Mouse (Mus musculus) neural tube, embryonic 11.5 days (tissue): ENCODE data around the gene Rps19. TPM values are rescaled to one million over a fixed set of nuclear protein-coding genes. Genes with fewer than 3 reads are reported as not detected.
"Not testable (repeated sequence)": the region's sequence is repeated elsewhere in the genome, so short reads cannot be mapped to it uniquely, and the experiment has no call there.

Experiments
- ATAC-seq: fragments of 200-750 bp; cut with Nextera tagmentation; 2 replicates; pipeline ENCODE4 v1.8.0; 2017; ENCODE audit warnings: moderate number of reproducible peaks, mild to moderate bottlenecking, moderate TSS enrichment, moderate library complexity; ENCODE audit not compliant: insufficient read depth, low FRiP score, low TSS enrichment
- DNase-seq: peaks from one replicate; pipeline ENCODE4 v3.0.0-alpha.2; 2015; ENCODE audit warnings: low spot score
- H3K27ac ChIP-seq: fragments of 300-500 bp; sonication (generic); 2 replicates; pipeline ENCODE4 v1.5.1; 2014; ENCODE audit warnings: low read depth, mild to moderate bottlenecking, low read length
- H3K27me3 ChIP-seq: fragments of 300-500 bp; sonication (generic); 2 replicates; pipeline ENCODE4 v1.6.1; 2014; ENCODE audit warnings: mild to moderate bottlenecking, low read length, mixed read lengths; ENCODE audit not compliant: control insufficient read depth, insufficient read depth
- H3K36me3 ChIP-seq: fragments of 300-500 bp; sonication (generic); 2 replicates; pipeline ENCODE4 v1.6.1; 2014; ENCODE audit warnings: mild to moderate bottlenecking, low read length, moderate library complexity, mixed read lengths; ENCODE audit not compliant: control insufficient read depth, insufficient read depth
- H3K4me1 ChIP-seq: fragments of 300-500 bp; sonication (generic); 2 replicates; pipeline ENCODE4 v1.6.1; 2014; ENCODE audit warnings: low read length, mixed read lengths; ENCODE audit not compliant: control insufficient read depth, insufficient read depth
- H3K4me2 ChIP-seq: fragments of 300-500 bp; sonication (generic); 2 replicates; pipeline ENCODE4 v1.6.1; 2014; ENCODE audit warnings: low read depth, mild to moderate bottlenecking, moderate library complexity
- H3K4me3 ChIP-seq: fragments of 300-500 bp; sonication (generic); 2 replicates; pipeline ENCODE4 v1.5.1; 2014; ENCODE audit warnings: low read depth, low read length
- H3K9ac ChIP-seq: fragments of 300-500 bp; sonication (generic); 2 replicates; pipeline ENCODE4 v1.6.1; 2014; ENCODE audit warnings: mild to moderate bottlenecking, low read length
- H3K9me3 ChIP-seq: fragments of 300-500 bp; sonication (generic); 2 replicates; pipeline ENCODE4 v1.6.1; 2016; ENCODE audit warnings: low read length; ENCODE audit not compliant: control insufficient read depth
- WGBS: fragments of 180-500 bp; shearing (Covaris S2); extraction: QIAGEN DNeasy Blood & Tissue Kit; methylation state at CpG from one replicate; pipeline ENCODE4 v1.1.7; 2014; 5-methylcytosine and 5-hydroxymethylcytosine counted together
- polyA plus RNA-seq: library from polyadenylated mRNA; unstranded; fragments of >200 nt; fragmentation: Nextera tagmentation; extraction: Ambion mirVana; gene quantifications from 2 replicates; pipeline ENCODE4 v1.2.1, GENCODE M21; 2014

Gene Rps19
- polyA plus RNA-seq, 1 experiment from 2014 or later = 1,782 TPM

DNA sequence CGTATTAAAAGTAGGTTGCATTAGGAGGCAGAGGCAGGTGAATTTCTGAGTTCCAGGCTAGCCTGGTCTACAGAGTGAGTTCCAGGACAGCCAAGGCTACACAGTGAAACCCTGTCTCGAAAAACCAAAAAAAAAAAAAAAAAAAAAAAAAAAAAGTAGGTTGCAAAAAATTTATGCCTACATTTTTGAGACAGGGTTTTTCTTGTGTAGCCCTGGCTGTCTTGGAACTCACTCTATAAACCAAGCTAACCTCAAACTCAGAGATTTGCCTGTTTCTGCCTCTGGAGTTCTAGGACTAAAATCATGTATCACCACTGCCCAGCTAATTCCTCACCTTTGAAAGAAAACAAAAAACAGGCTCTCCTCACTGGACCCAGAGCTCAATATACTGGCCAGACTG is 11.6 kb downstream of the Rps19 start:
- H3K4me3 ChIP-seq, H3K4me2 ChIP-seq, ATAC-seq, H3K9me3 ChIP-seq, H3K27ac ChIP-seq, DNase-seq, H3K27me3 ChIP-seq, H3K36me3 ChIP-seq, H3K9ac ChIP-seq, H3K4me1 ChIP-seq: not testable (repeated sequence)
- WGBS = 100% methylated on average over 2 of the region's 2 CpGs

DNA sequence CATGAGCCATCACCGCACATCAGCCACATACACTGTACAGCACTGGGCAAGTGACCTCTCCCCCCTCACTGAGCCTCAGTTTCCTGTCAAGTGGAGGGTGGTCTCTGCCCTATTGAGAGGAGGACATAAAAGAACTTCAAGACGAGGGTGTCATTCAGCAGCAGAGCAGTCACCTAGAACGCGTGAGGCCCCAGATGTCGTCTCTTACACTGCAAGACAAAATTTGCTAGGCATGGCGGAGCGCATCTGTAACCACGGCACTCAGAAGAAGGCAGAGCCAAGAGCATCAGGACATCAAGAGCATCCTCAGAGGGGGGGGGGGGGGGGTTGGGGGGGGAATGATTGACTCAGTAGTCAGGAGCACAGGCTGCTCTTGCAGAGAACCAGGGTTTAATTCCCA is 12.1 kb downstream of the Rps19 start:
- no peak overlapping the region for H3K9ac ChIP-seq
- no peaks in the 10 kb centered on the region for H3K4me1 ChIP-seq
- WGBS = 79% methylated on average over 8 of the region's 8 CpGs
- ATAC-seq = no peak
- no peaks in the 10 kb centered on the region for H3K9me3 ChIP-seq
- H3K27me3 ChIP-seq = no peaks in the 10 kb centered on the region
- no peak overlapping the region for H3K4me2 ChIP-seq
- H3K36me3 ChIP-seq = no peaks in the 10 kb centered on the region
- no peak overlapping the region for H3K4me3 ChIP-seq
- no peak for DNase-seq
- H3K27ac ChIP-seq = no peak overlapping the region

DNA sequence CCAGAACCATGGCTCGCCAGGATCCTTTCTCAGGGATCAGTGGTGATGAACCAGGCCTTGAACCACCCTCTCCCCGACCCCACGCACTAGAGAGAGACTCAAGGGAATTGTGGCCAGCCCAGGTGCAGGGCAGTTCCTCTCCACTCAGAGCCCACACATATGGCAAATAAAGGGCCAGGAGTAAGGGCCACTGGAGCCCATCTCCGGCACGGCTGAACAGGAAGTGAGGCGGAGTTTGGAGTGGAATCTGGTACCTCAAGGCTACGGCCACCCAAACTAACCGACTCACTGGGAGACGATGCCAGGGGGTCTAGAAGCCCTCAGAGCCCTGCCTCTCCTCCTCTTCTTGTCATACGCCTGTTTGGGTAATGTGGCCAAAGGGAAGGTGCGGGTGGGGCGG is 13.1 kb downstream of the Rps19 start, which contains the start of gene Cd79a:
TSS of gene Cd79a (plus strand) at position 158 of the 400 bp plus-strand sequence.
- no peak within 1 kb of the TSS for H3K4me3 ChIP-seq
- WGBS = 85% methylated on average over 11 of the region's 12 CpGs
- ATAC-seq = no peak
- DNase-seq = no peak
- H3K4me2 ChIP-seq = no peak within 1 kb of the TSS
- H3K36me3 ChIP-seq = no peaks in the 10 kb centered on the region
- no peaks in the 10 kb centered on the region for H3K4me1 ChIP-seq
- no peak within 1 kb of the TSS for H3K9ac ChIP-seq
- no peaks in the 10 kb centered on the region for H3K9me3 ChIP-seq
- no peaks in the 10 kb centered on the region for H3K27me3 ChIP-seq
- no peak within 1 kb of the TSS for H3K27ac ChIP-seq

DNA sequence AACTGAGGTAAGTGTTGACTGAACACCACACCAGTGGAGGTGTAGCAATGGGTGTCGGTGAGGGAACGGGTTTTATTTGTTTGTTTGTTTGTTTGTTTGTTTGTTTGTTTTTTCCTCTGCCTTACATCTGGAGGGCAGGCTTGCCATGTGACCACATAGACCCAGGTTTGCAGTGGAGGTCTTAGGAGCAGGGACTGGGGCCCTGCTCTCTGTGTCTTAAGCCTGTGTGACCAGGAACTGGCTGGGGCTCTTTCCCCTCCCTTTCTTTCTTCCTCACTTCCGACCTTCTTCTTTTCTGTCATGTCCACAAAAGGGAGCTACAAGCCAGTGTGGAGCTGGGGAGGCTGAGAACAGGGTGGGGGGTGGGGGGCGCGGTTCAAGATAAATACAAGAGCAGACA is 13.8 kb downstream of the Rps19 start:
- Histone ChIP-seq H3K9me3 (no peaks in the 10 kb centered on the region), H3K27ac (no peak overlapping the region), H3K4me1 (no peaks in the 10 kb centered on the region), H3K4me2 (no peak overlapping the region), H3K9ac (no peak overlapping the region), H3K36me3 (no peaks in the 10 kb centered on the region), H3K27me3 (no peaks in the 10 kb centered on the region), H3K4me3 (no peak overlapping the region)
- DNase-seq (no peak), ATAC-seq (no peak)
- WGBS = 80% methylated on average over 5 of the region's 5 CpGs

DNA sequence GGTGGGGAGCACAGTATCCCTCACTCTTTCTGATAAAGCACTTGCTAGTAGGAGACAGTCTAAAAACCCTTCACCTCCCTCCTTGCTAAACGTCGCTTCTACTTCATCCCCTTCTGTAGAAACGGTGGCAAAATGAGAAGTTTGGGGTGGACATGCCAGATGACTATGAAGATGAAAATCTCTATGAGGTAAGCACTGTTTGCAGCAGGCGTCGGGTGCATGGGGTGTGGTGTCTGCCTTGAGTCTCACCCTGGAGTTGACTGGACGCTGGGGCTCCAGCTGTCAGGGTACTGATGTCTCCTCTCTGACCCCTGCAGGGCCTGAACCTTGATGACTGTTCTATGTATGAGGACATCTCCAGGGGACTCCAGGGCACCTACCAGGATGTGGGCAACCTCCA is 16.9 kb downstream of the Rps19 start:
- H3K9me3 ChIP-seq = no peaks in the 10 kb centered on the region
- ATAC-seq (no peak), DNase-seq (no peak)
- no peak overlapping the region for H3K4me2 ChIP-seq
- H3K27ac ChIP-seq = no peak overlapping the region
- WGBS = 77% methylated on average over 6 of the region's 6 CpGs
- no peak overlapping the region for H3K4me3 ChIP-seq
- no peaks in the 10 kb centered on the region for H3K27me3 ChIP-seq
- H3K9ac ChIP-seq = no peak overlapping the region
- H3K36me3 ChIP-seq = no peaks in the 10 kb centered on the region
- no peaks in the 10 kb centered on the region; the same call in 1 of the 2 replicates for H3K4me1 ChIP-seq

DNA sequence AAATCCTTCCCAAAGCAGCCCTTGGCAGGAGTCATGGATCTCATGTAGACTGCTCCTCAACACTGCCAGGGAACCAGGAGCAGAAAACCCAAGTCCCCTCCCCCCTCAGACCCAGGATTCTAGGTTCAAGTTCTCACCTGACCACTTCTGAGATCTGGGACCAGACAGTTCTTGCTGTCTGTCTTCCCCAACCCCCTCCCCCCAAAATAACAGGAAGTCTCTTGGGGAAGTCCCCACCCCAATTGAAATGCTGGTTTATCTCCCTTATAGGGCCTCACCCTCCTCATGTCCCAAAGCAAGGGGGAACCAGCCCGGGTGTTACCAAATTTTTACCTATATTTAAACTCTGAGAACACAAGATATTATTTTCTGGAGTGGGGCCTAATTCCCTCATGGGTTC is 17.7 kb downstream of the Rps19 start:
- no peak overlapping the region for H3K4me3 ChIP-seq
- no peak for ATAC-seq
- no peaks in the 10 kb centered on the region for H3K9me3 ChIP-seq
- H3K27ac ChIP-seq = peak overlapping the region; percentile 63; the same call in 1 of the 2 replicates
- no peaks in the 10 kb centered on the region for H3K27me3 ChIP-seq
- H3K4me1 ChIP-seq = no peaks in the 10 kb centered on the region; the same call in 1 of the 2 replicates
- 86% methylated on average over 1 of the region's 1 CpGs for WGBS
- no peaks in the 10 kb centered on the region for H3K36me3 ChIP-seq
- no peak overlapping the region; the same call in 1 of the 2 replicates for H3K9ac ChIP-seq
- DNase-seq = no peak
- H3K4me2 ChIP-seq = no peak overlapping the region

DNA sequence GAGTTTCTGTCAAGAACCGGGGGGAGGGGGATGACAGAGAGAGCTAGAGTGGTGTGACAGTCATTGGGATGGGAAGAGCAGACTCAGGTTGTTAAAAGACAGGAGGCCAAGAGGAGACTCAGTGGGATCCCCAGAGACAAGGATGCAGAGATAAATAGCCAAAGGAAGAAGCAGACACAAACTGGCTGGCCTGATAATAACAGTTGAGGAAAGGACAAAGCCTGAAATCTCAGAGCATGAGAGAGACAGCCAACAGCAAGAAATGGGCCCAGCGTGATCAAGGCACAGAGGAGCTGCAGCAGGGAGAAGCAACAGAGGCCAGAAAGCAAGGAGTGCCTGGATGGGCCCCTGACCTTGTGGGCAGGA is 18.1 kb downstream of the Rps19 start:
- no peak for ATAC-seq
- H3K4me2 ChIP-seq = peak overlapping the region; percentile 76
- peak overlapping the region; percentile 75 for H3K9ac ChIP-seq
- no peaks in the 10 kb centered on the region for H3K27me3 ChIP-seq
- no peaks in the 10 kb centered on the region for H3K36me3 ChIP-seq
- H3K4me1 ChIP-seq = no peaks in the 10 kb centered on the region; the same call in 1 of the 2 replicates
- no peak for DNase-seq
- H3K9me3 ChIP-seq = no peaks in the 10 kb centered on the region
- WGBS = 66% methylated on average over 2 of the region's 2 CpGs
- peak overlapping the region; percentile 63 for H3K4me3 ChIP-seq
- H3K27ac ChIP-seq = peak overlapping the region; percentile 63

DNA sequence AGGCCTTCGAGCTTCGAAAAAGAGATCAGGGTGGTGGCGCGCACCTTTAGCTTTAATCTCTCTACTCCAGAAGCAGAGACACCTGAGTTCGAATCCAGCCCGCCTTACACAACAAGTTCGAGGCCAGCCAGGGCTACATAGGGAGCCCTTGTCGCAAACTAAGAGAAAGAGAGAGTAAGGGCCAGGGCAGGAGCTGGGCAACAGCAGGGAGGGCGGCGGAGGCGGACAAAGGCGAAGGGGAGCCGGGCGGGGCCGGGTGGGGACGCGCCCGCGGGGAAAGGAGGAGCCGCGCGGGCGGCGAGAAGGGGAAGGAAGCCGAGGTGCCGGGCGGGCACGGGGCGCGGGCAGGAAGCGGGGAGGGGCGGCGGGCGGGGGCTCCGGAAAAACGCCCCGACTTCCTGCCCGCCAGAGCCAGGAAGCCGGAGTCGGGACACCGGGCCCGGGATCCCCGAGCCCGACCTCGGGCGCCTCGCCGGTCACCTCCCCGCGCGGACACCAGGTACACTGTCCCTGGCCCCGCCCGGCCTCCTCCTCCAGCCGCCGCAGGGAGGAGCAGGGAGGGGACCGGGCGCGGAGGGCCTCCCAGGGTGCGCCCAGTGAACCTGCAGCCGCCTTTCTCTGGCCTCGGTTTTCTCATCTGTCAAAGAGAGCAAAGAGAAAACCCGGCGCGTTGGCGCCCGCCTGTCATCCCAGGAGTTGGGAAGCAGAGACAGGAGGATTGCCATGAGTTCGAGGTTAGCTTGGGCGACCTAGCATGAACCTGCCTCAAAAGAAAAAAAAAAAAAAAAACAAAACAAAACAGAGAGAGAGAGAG is 18.7 kb downstream of the Rps19 start, which contains the start of gene Arhgef1:
TSS of gene Arhgef1 (plus strand) at position 283 of the 814 bp plus-strand sequence.
- no peaks in the 10 kb centered on the region for H3K27me3 ChIP-seq
- H3K9ac ChIP-seq = peak within 1 kb of the TSS; percentile 75
- H3K9me3 ChIP-seq = no peaks in the 10 kb centered on the region
- no peaks in the 10 kb centered on the region for H3K36me3 ChIP-seq
- peak; percentile 60 for DNase-seq
- H3K4me1 ChIP-seq = no peaks in the 10 kb centered on the region; the same call in 1 of the 2 replicates
- peak within 1 kb of the TSS; percentile 63 for H3K27ac ChIP-seq
- peak within 1 kb of the TSS; percentile 63 for H3K4me3 ChIP-seq
- 8% methylated on average over 50 of the region's 68 CpGs for WGBS
- no peak for ATAC-seq
- H3K4me2 ChIP-seq = peak within 1 kb of the TSS; percentile 76

DNA sequence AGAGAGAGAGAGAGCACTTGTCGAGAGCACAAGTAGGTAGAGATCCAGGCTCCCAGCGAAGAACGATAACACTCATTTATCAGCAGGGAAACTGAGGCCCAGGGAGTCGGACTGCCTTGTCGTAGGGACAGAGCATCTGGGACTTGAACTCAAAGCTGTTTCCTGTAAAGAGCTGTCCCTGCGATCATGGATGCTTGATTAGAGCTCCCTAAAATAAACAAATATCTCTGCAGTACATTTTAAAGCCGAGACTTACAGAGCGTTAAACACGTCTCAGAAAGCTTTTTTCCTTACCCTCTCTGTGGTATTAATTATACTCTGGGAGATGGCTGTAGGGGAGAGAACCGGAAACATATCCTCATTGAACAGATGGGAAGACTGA is 19.3 kb downstream of the Rps19 start:
- ATAC-seq (no peak), DNase-seq (no peak)
- Histone ChIP-seq H3K27me3 (no peaks in the 10 kb centered on the region), H3K4me2 (peak overlapping the region; percentile 76), H3K36me3 (no peaks in the 10 kb centered on the region), H3K27ac (no peak overlapping the region), H3K4me1 (no peaks in the 10 kb centered on the region; the same call in 1 of the 2 replicates), H3K4me3 (peak overlapping the region; percentile 63), H3K9me3 (no peaks in the 10 kb centered on the region), H3K9ac (peak overlapping the region; percentile 75)
- 46% methylated on average over 10 of the region's 10 CpGs for WGBS
